Mouse (Mus musculus): ENCODE measurements around the gene Trim28.

Trim28 gene

GRCm38 (mm10) chr7:13033451-13034147, 34.7 kb downstream of the Trim28 start:
- no peak for DNase-seq (ENCODE audit: low read depth, low spot score)

- DNase-seq (ENCODE audit: low read depth, low spot score), result peak; percentile 96
Measured at GRCm38 (mm10) chr7:13034148-13034977, 35.4 kb downstream of the Trim28 start, which contains the start of gene Chmp2a. TSS of gene Chmp2a (minus strand) at chr7:13034807.

GRCm38 (mm10) chr7:13035211-13035855, 36.4 kb downstream of the Trim28 start:
- no peak for DNase-seq (ENCODE audit: low read depth, low spot score)

- DNase-seq (ENCODE audit: low read depth, low spot score), result no peak
Measured at GRCm38 (mm10) chr7:13036806-13037205, 37.9 kb downstream of the Trim28 start.

GRCm38 (mm10) chr7:13037366-13037765, 38.5 kb downstream of the Trim28 start:
- DNase-seq (ENCODE audit: low read depth, low spot score), result no peak

GRCm38 (mm10) chr7:13037901-13038555, 39.1 kb downstream of the Trim28 start, which contains the start of gene Ube2m:
TSS of gene Ube2m (minus strand) at chr7:13038275.
- DNase-seq (ENCODE audit: low read depth, low spot score), result peak; percentile 97

- no peak for DNase-seq (ENCODE audit: low read depth, low spot score)
Measured at GRCm38 (mm10) chr7:13038621-13039169, 39.8 kb downstream of the Trim28 start.

GRCm38 (mm10) chr7:13039181-13039580, 40.3 kb downstream of the Trim28 start:
- DNase-seq (ENCODE audit: low read depth, low spot score), result no peak

GRCm38 (mm10) chr7:13041256-13041655, 42.3 kb downstream of the Trim28 start:
- no peak for DNase-seq (ENCODE audit: low read depth, low spot score)

- no peak for DNase-seq (ENCODE audit: low read depth, low spot score)
Measured at GRCm38 (mm10) chr7:13042511-13042910, 43.6 kb downstream of the Trim28 start.

GRCm38 (mm10) chr7:13043120-13043444, 44.2 kb downstream of the Trim28 start:
- DNase-seq (ENCODE audit: low read depth, low spot score), result no peak

- no peak for DNase-seq (ENCODE audit: low read depth, low spot score)
Measured at GRCm38 (mm10) chr7:13043445-13044253, 44.7 kb downstream of the Trim28 start.

GRCm38 (mm10) chr7:13044254-13044625, 45.3 kb downstream of the Trim28 start:
- no peak for DNase-seq (ENCODE audit: low read depth, low spot score)

- no peak for DNase-seq (ENCODE audit: low read depth, low spot score)
Measured at GRCm38 (mm10) chr7:13046084-13046483, 47.2 kb downstream of the Trim28 start.

- no peak for DNase-seq (ENCODE audit: low read depth, low spot score)
Measured at GRCm38 (mm10) chr7:13053001-13053400, 54.1 kb downstream of the Trim28 start.

- no peak for DNase-seq (ENCODE audit: low read depth, low spot score)
Measured at GRCm38 (mm10) chr7:13053501-13053900, 54.6 kb downstream of the Trim28 start.

- DNase-seq (ENCODE audit: low read depth, low spot score), result no peak
Measured at GRCm38 (mm10) chr7:13053961-13054286, 55.0 kb downstream of the Trim28 start.

GRCm38 (mm10) chr7:13054287-13055010, 55.5 kb downstream of the Trim28 start, which contains the start of gene Mzf1:
TSS of gene Mzf1 (minus strand) at chr7:13054764.
- peak; percentile 99 for DNase-seq (ENCODE audit: low read depth, low spot score)

GRCm38 (mm10) chr7:13056913-13057700, 58.2 kb downstream of the Trim28 start:
- DNase-seq (ENCODE audit: low read depth, low spot score), result no peak

Data from telencephalon, adult 2 months (tissue).